Mouse (Mus musculus): ENCODE data around the gene Peli1. TPM values are rescaled to one million over a fixed set of nuclear protein-coding genes. Genes with fewer than 3 reads are reported as not detected.
A peak's percentile ranks its signal among the peaks of the same experiment; 100 is the strongest.

Peli1 gene
- polyA plus RNA-seq, 1 experiment: 113 TPM

DNA sequence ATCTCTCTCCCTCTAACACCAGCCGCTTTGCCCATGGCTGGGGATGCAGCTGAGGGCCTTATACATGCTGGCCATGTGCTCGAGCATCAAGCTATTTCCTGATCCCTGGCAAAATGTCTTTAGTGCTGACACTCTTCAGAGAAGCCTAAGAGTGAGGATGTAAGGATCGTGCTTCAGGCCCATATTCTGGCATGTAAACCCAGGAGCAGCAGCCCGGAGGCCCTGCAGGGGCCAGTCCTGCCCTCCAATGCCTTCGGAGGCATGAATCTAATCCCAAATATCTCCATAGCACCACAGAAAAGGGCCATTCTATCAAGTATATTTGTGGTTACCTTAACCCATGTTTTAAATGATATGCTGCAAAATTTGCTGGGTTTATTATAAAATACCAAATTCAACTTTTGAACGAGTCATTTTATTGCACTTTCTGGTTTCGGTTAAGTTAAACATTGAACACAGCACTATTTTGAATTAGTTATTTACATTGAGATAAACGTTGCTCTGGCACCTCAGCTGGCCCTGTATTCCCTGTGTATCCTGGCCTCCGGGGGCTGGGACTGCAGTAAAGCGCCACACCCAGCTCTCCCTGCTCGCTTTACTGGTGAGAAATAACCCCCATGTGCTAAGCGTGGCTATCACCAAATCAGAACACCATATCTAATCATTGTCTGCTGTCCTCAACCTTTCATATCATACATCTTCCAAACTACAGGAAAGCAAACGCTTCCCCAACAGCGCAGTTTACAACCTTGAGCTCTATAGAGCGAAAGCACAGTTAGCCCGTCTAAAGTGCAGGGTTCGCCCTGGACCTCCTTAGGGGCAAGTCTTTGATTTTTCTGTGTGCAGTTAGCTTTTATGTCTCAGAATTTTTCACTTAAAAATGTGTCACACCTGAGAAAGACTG lies 33.3 kb upstream of the Peli1 start:
- no peaks in the 10 kb centered on the region for H3K36me3 ChIP-seq (ENCODE audit: control insufficient read depth, insufficient read depth, low read length)
- H3K4me3 ChIP-seq (ENCODE audit: low read depth, low read length): no peak overlapping the region
- no peak for TF ChIP-seq POLR2A (IDR thresholded peaks at IDR 0.05; ENCODE audit: low read depth, low read length)
- 31% methylated on average over 17 of the region's 17 CpGs for WGBS
- H3K4me1 ChIP-seq (ENCODE audit: control insufficient read depth, insufficient read depth, insufficient read length, low read length): peaks cover 24% of the 10 kb centered on the region
- H3K27ac ChIP-seq (ENCODE audit: insufficient read depth, low read depth, low read length): peak overlapping the region; percentile 92
- no peaks in the 10 kb centered on the region for H3K27me3 ChIP-seq (ENCODE audit: control insufficient read depth, insufficient read depth, low read length)

- H3K4me3 ChIP-seq (ENCODE audit: low read depth, low read length): no peak overlapping the region
- H3K36me3 ChIP-seq (ENCODE audit: control insufficient read depth, insufficient read depth, low read length): no peaks in the 10 kb centered on the region
- TF ChIP-seq POLR2A (IDR thresholded peaks at IDR 0.05; ENCODE audit: low read depth, low read length) (no peak), CTCF (IDR thresholded peaks at IDR 0.05; ENCODE audit: extremely low read depth, insufficient read length, insufficient replicate concordance, low read depth, low read length) (no peak)
- peak overlapping the region; percentile 97 for H3K27ac ChIP-seq (ENCODE audit: insufficient read depth, low read depth, low read length)
- H3K27me3 ChIP-seq (ENCODE audit: control insufficient read depth, insufficient read depth, low read length): no peaks in the 10 kb centered on the region
- H3K4me1 ChIP-seq (ENCODE audit: control insufficient read depth, insufficient read depth, insufficient read length, low read length): peaks cover 24% of the 10 kb centered on the region
- WGBS: 35% methylated on average over 5 of the region's 5 CpGs
These were observed 32.7 kb upstream of the Peli1 start for GRCm38 (mm10) chr11:21058415-21058781.

DNA sequence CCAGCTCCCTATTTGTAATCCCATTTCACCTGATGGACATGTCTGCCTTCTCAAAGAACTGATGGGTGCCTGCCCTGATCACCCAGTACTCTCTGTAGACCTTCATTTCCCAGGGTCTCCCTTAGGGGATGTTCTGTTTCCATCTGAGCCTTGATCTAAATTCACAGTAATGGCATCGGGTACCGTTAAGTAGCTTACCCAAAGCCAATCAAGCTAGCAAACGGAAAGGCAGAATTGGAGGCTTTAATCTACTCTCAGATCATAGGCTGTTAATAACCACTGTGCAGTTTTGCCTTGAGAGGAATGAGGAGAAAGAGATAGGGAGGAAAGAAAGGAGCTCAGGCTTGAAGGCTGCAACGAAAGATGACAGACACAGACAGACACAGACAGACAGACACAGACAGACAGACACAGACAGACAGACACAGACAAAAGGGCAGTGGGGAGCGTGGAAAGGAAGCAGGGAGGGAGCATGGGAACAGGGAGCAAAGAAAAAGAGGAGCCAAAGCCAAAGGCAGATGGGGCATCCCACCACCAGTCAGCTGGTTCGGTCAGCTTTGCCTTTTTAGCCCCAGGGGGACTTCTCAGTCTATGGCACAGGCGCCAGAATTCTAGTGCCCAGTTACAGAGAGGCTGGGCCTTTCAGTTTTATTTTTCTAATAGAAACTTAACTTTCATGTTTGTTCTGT lies 30.6 kb upstream of the Peli1 start:
- no peak for TF ChIP-seq CTCF (IDR thresholded peaks at IDR 0.05; ENCODE audit: extremely low read depth, insufficient read length, insufficient replicate concordance, low read depth, low read length)
- TF ChIP-seq POLR2A (IDR thresholded peaks at IDR 0.05; ENCODE audit: low read depth, low read length): no peak
- Histone ChIP-seq H3K27me3 (ENCODE audit: control insufficient read depth, insufficient read depth, low read length) (no peaks in the 10 kb centered on the region), H3K4me1 (ENCODE audit: control insufficient read depth, insufficient read depth, insufficient read length, low read length) (peaks cover 24% of the 10 kb centered on the region), H3K27ac (ENCODE audit: insufficient read depth, low read depth, low read length) (peak overlapping the region; percentile 73), H3K36me3 (ENCODE audit: control insufficient read depth, insufficient read depth, low read length) (no peaks in the 10 kb centered on the region), H3K4me3 (ENCODE audit: low read depth, low read length) (no peak overlapping the region)
- WGBS: 46% methylated on average over 7 of the region's 7 CpGs

DNA sequence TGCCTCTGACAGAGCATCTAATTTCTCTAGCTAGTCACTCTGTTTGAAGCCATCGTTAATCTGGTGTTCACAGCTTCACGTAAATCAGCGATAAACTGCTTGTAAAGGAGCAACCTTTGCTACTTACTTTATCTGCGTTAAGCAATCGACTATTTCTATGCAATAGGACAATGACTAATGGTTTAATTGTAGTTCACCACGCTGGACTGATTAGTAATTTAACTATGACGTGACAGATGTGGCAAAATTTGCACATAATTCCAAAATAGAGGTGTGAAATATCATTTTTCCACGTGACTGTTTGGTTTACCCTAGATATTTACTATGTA lies 30.1 kb upstream of the Peli1 start:
- no peak overlapping the region for H3K27ac ChIP-seq (ENCODE audit: insufficient read depth, low read depth, low read length)
- WGBS: 26% methylated on average over 8 of the region's 8 CpGs
- peaks cover 24% of the 10 kb centered on the region for H3K4me1 ChIP-seq (ENCODE audit: control insufficient read depth, insufficient read depth, insufficient read length, low read length)
- H3K27me3 ChIP-seq (ENCODE audit: control insufficient read depth, insufficient read depth, low read length): no peaks in the 10 kb centered on the region
- H3K36me3 ChIP-seq (ENCODE audit: control insufficient read depth, insufficient read depth, low read length): no peaks in the 10 kb centered on the region
- no peak for TF ChIP-seq POLR2A (IDR thresholded peaks at IDR 0.05; ENCODE audit: low read depth, low read length)
- no peak for TF ChIP-seq CTCF (IDR thresholded peaks at IDR 0.05; ENCODE audit: extremely low read depth, insufficient read length, insufficient replicate concordance, low read depth, low read length)
- no peak overlapping the region for H3K4me3 ChIP-seq (ENCODE audit: low read depth, low read length)

DNA sequence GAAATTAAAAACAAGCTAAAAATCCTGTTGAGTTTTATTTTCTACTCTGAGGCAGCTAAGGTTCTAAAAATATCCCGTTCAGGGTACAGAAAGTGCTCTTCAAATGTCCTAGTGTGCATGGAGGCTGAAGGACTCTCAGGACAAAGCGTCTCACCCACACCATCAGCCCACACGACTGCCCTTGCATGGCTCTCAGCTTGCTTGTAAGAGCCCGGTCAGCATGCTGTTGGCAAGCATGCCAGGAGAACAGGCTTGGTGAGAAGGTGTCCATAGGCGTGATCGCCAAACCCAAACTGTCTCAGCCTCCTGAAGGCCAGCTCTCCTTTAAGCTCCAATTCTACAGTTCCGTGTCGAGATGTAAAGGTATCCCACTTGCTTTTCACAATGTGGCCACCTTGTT lies 29.7 kb upstream of the Peli1 start:
- H3K27me3 ChIP-seq (ENCODE audit: control insufficient read depth, insufficient read depth, low read length): no peaks in the 10 kb centered on the region
- H3K27ac ChIP-seq (ENCODE audit: insufficient read depth, low read depth, low read length): peak overlapping the region; percentile 32; the same call in 1 of the 2 replicates
- 46% methylated on average over 8 of the region's 8 CpGs for WGBS
- no peak overlapping the region for H3K4me3 ChIP-seq (ENCODE audit: low read depth, low read length)
- peaks cover 23% of the 10 kb centered on the region for H3K4me1 ChIP-seq (ENCODE audit: control insufficient read depth, insufficient read depth, insufficient read length, low read length)
- TF ChIP-seq CTCF (IDR thresholded peaks at IDR 0.05; ENCODE audit: extremely low read depth, insufficient read length, insufficient replicate concordance, low read depth, low read length): no peak
- TF ChIP-seq POLR2A (IDR thresholded peaks at IDR 0.05; ENCODE audit: low read depth, low read length): no peak
- no peaks in the 10 kb centered on the region for H3K36me3 ChIP-seq (ENCODE audit: control insufficient read depth, insufficient read depth, low read length)

DNA sequence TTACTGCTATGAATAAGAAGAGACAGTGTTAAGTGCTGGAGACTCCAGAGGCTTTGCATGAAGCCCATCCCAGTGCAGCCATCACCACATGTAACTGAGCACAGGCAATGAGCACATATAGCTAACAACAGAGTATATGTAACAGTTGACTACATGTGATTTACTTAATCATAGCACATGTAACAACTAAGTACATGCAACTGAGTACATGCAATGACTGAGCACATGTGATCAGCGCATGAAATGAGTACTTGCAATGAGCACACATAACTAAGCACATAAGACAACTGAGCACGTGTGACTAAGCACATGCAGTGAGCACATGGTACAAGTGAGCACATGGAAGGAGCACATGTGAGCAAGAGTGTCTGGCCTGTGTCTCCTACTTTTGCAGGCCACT lies 29.0 kb upstream of the Peli1 start:
- no peak overlapping the region for H3K4me3 ChIP-seq (ENCODE audit: low read depth, low read length)
- TF ChIP-seq CTCF (IDR thresholded peaks at IDR 0.05; ENCODE audit: extremely low read depth, insufficient read length, insufficient replicate concordance, low read depth, low read length) (no peak), POLR2A (IDR thresholded peaks at IDR 0.05; ENCODE audit: low read depth, low read length) (no peak)
- no peaks in the 10 kb centered on the region for H3K36me3 ChIP-seq (ENCODE audit: control insufficient read depth, insufficient read depth, low read length)
- no peaks in the 10 kb centered on the region for H3K27me3 ChIP-seq (ENCODE audit: control insufficient read depth, insufficient read depth, low read length)
- H3K4me1 ChIP-seq (ENCODE audit: control insufficient read depth, insufficient read depth, insufficient read length, low read length): peaks cover 18% of the 10 kb centered on the region
- H3K27ac ChIP-seq (ENCODE audit: insufficient read depth, low read depth, low read length): no peak overlapping the region
- 99% methylated on average over 2 of the region's 2 CpGs for WGBS

DNA sequence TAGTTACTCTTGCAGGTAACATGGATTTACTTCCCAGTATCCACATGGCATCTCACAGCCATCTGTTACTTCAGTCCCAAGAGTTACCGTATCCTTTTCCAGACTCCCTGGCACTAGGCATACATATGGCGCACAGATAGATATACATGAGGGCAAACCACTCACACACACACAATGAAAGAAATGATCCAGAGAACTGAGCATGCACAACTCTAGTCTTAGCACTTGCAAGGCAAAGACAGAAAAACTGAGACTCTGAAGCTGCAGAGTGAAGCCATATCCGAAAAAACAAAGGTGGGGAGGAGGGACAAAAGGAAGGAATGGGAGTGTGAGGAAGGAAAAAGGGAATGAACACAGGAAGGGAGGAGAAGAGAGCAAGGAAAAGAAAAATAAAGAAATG lies 27.8 kb upstream of the Peli1 start:
- H3K4me3 ChIP-seq (ENCODE audit: low read depth, low read length): no peak overlapping the region
- H3K27ac ChIP-seq (ENCODE audit: insufficient read depth, low read depth, low read length): no peak overlapping the region
- no peaks in the 10 kb centered on the region for H3K27me3 ChIP-seq (ENCODE audit: control insufficient read depth, insufficient read depth, low read length)
- H3K4me1 ChIP-seq (ENCODE audit: control insufficient read depth, insufficient read depth, insufficient read length, low read length): peaks cover 15% of the 10 kb centered on the region
- WGBS: 97% methylated on average over 3 of the region's 3 CpGs
- TF ChIP-seq POLR2A (IDR thresholded peaks at IDR 0.05; ENCODE audit: low read depth, low read length) (no peak), CTCF (IDR thresholded peaks at IDR 0.05; ENCODE audit: extremely low read depth, insufficient read length, insufficient replicate concordance, low read depth, low read length) (no peak)
- no peaks in the 10 kb centered on the region for H3K36me3 ChIP-seq (ENCODE audit: control insufficient read depth, insufficient read depth, low read length)
